Mouse (Mus musculus) lung, embryonic 14.5 days (tissue): ENCODE measurements around the gene Crlf1. TPM values are rescaled to one million over a fixed set of nuclear protein-coding genes. Genes with fewer than 3 reads are reported as not detected.

Experiments used
- ATAC-seq: fragments of 200-750 bp; cut with Nextera tagmentation; 2 replicates; pipeline ENCODE4 v1.8.0; 2017; ENCODE audit warnings: mild to moderate bottlenecking, moderate TSS enrichment, moderate library complexity; ENCODE audit not compliant: insufficient read depth
- DNase-seq: peaks from one replicate; pipeline ENCODE4 v3.0.0-alpha.2; 2015
- H3K27ac ChIP-seq: fragments of 300-500 bp; sonication (generic); 2 replicates; pipeline ENCODE4 v1.5.1; 2014; ENCODE audit warnings: low read depth, mild to moderate bottlenecking, moderate library complexity
- H3K27me3 ChIP-seq: fragments of 300-500 bp; sonication (generic); 2 replicates; pipeline ENCODE4 v1.6.1; 2014; ENCODE audit warnings: low read length, control low read depth; ENCODE audit not compliant: insufficient read depth
- H3K36me3 ChIP-seq: fragments of 300-500 bp; sonication (generic); 2 replicates; pipeline ENCODE4 v1.6.1; 2014; ENCODE audit warnings: control low read depth; ENCODE audit not compliant: insufficient read depth
- H3K4me1 ChIP-seq: fragments of 300-500 bp; sonication (generic); 2 replicates; pipeline ENCODE4 v1.6.1; 2014; ENCODE audit warnings: antibody characterized with exemption, control low read depth; ENCODE audit not compliant: insufficient read depth
- H3K4me2 ChIP-seq: fragments of 300-500 bp; sonication (generic); 2 replicates; pipeline ENCODE4 v1.6.1; 2014; ENCODE audit warnings: mild to moderate bottlenecking
- H3K4me3 ChIP-seq: fragments of 300-500 bp; sonication (generic); 2 replicates; pipeline ENCODE4 v1.5.1; 2014; ENCODE audit warnings: low read depth, low read length
- H3K9ac ChIP-seq: fragments of 300-500 bp; sonication (generic); 2 replicates; pipeline ENCODE4 v1.6.1; 2014
- H3K9me3 ChIP-seq: fragments of 300-500 bp; sonication (generic); 2 replicates; pipeline ENCODE4 v1.6.1; 2016; ENCODE audit warnings: low read depth, low read length, control low read depth
- CTCF ChIP-seq: IDR thresholded peaks from 2 replicates; pipeline ENCODE4 v1.5.1; 2016; ENCODE audit warnings: antibody characterized with exemption, low read depth
- WGBS: fragments of 180-500 bp; shearing (Covaris S2); extraction: QIAGEN DNeasy Blood & Tissue Kit; methylation state at CpG from one replicate; pipeline ENCODE4 v1.1.7; 2014; 5-methylcytosine and 5-hydroxymethylcytosine counted together
- polyA plus RNA-seq: library from polyadenylated mRNA; unstranded; fragments of >200 nt; fragmentation: Nextera tagmentation; extraction: Ambion mirVana; gene quantifications from 2 replicates; pipeline ENCODE4 v1.2.1, GENCODE M21; 2014

Crlf1 gene
- polyA plus RNA-seq, 1 experiment from 2014 or later: 165 TPM

GRCm38 (mm10) chr8:70530314-70530713, 37.4 kb downstream of the Crlf1 start:
- no peaks in the 10 kb centered on the region for H3K9me3 ChIP-seq
- ATAC-seq: no peak
- no peak for DNase-seq
- H3K27ac ChIP-seq: no peak overlapping the region
- WGBS: 95% methylated on average over 2 of the region's 2 CpGs
- H3K4me2 ChIP-seq: no peak overlapping the region
- no peak overlapping the region for H3K9ac ChIP-seq
- H3K4me1 ChIP-seq: peaks cover 3% of the 10 kb centered on the region; the same call in 1 of the 2 replicates
- H3K27me3 ChIP-seq: no peaks in the 10 kb centered on the region
- H3K36me3 ChIP-seq: peaks cover 55% of the 10 kb centered on the region
- H3K4me3 ChIP-seq: no peak overlapping the region
- peak; percentile 22 for TF ChIP-seq CTCF

- no peak for ATAC-seq
- H3K9ac ChIP-seq: no peak overlapping the region
- H3K4me3 ChIP-seq: no peak overlapping the region
- H3K27ac ChIP-seq: no peak overlapping the region
- DNase-seq: no peak
- no peak for TF ChIP-seq CTCF
- peaks cover 77% of the 10 kb centered on the region for H3K36me3 ChIP-seq
- 93% methylated on average over 12 of the region's 12 CpGs for WGBS
- H3K4me1 ChIP-seq: peaks cover 2% of the 10 kb centered on the region; the same call in 1 of the 2 replicates
- no peaks in the 10 kb centered on the region for H3K9me3 ChIP-seq
- H3K4me2 ChIP-seq: no peak overlapping the region
- H3K27me3 ChIP-seq: no peaks in the 10 kb centered on the region
These were observed 41.3 kb downstream of the Crlf1 start for GRCm38 (mm10) chr8:70534281-70534680.

GRCm38 (mm10) chr8:70535221-70535620, 42.3 kb downstream of the Crlf1 start:
- Histone ChIP-seq H3K27me3 (no peaks in the 10 kb centered on the region), H3K36me3 (peaks cover 71% of the 10 kb centered on the region), H3K9ac (no peak overlapping the region), H3K9me3 (no peaks in the 10 kb centered on the region), H3K4me2 (no peak overlapping the region), H3K4me1 (peaks cover 5% of the 10 kb centered on the region), H3K4me3 (no peak overlapping the region), H3K27ac (no peak overlapping the region)
- DNase-seq (no peak), ATAC-seq (no peak)
- no peak for TF ChIP-seq CTCF
- WGBS: 81% methylated on average over 3 of the region's 3 CpGs

- Histone ChIP-seq H3K9ac (no peak overlapping the region), H3K4me2 (no peak overlapping the region), H3K4me3 (no peak overlapping the region), H3K9me3 (no peaks in the 10 kb centered on the region), H3K36me3 (peaks cover 66% of the 10 kb centered on the region), H3K27me3 (no peaks in the 10 kb centered on the region), H3K27ac (no peak overlapping the region), H3K4me1 (peaks cover 10% of the 10 kb centered on the region)
- no peak for DNase-seq
- 87% methylated on average over 2 of the region's 2 CpGs for WGBS
- no peak for TF ChIP-seq CTCF
- no peak for ATAC-seq
These were observed 42.7 kb downstream of the Crlf1 start for GRCm38 (mm10) chr8:70535701-70536100.

- peaks cover 42% of the 10 kb centered on the region for H3K36me3 ChIP-seq
- DNase-seq (peak; percentile 74), ATAC-seq (peak; percentile 12; the same call in 1 of the 2 replicates)
- peak overlapping the region; percentile 80 for H3K9ac ChIP-seq
- peaks cover 15% of the 10 kb centered on the region for H3K4me1 ChIP-seq
- H3K27me3 ChIP-seq: no peaks in the 10 kb centered on the region
- peak overlapping the region; percentile 97 for H3K4me2 ChIP-seq
- peak overlapping the region; percentile 79 for H3K4me3 ChIP-seq
- H3K9me3 ChIP-seq: no peaks in the 10 kb centered on the region
- H3K27ac ChIP-seq: peak overlapping the region; percentile 96
- 10% methylated on average over 24 of the region's 24 CpGs for WGBS
- no peak for TF ChIP-seq CTCF
These were observed 45.1 kb downstream of the Crlf1 start for GRCm38 (mm10) chr8:70538024-70538579.

GRCm38 (mm10) chr8:70538633-70539076, 45.7 kb downstream of the Crlf1 start:
- H3K4me1 ChIP-seq: peaks cover 15% of the 10 kb centered on the region
- peak overlapping the region; percentile 96 for H3K27ac ChIP-seq
- DNase-seq (peak; percentile 100), ATAC-seq (peak; percentile 73)
- no peak for TF ChIP-seq CTCF
- H3K4me3 ChIP-seq: peak overlapping the region; percentile 79
- H3K36me3 ChIP-seq: peaks cover 38% of the 10 kb centered on the region
- WGBS: under 1% methylated on average over 32 of the region's 32 CpGs
- H3K4me2 ChIP-seq: peak overlapping the region; percentile 97
- H3K9me3 ChIP-seq: no peaks in the 10 kb centered on the region
- H3K9ac ChIP-seq: peak overlapping the region; percentile 80
- H3K27me3 ChIP-seq: no peaks in the 10 kb centered on the region

- peak; percentile 90 for ATAC-seq
- H3K4me3 ChIP-seq: peak within 1 kb of the TSS; percentile 79
These were observed 46.3 kb downstream of the Crlf1 start, which contains the start of gene Ell for GRCm38 (mm10) chr8:70539077-70539813. Gene Ell, plus strand, starts transcription at chr8:70539457.

More at GRCm38 (mm10) chr8:70539077-70539813, 46.3 kb downstream of the Crlf1 start, which contains the start of gene Ell:
- no peaks in the 10 kb centered on the region for H3K27me3 ChIP-seq
- under 1% methylated on average over 58 of the region's 58 CpGs for WGBS
- H3K9ac ChIP-seq: peak within 1 kb of the TSS; percentile 80
- no peaks in the 10 kb centered on the region for H3K9me3 ChIP-seq
- H3K4me1 ChIP-seq: peaks cover 15% of the 10 kb centered on the region
- TF ChIP-seq CTCF: no peak
- H3K27ac ChIP-seq: peak within 1 kb of the TSS; percentile 96
- DNase-seq: peak; percentile 100
- peak within 1 kb of the TSS; percentile 97 for H3K4me2 ChIP-seq
- H3K36me3 ChIP-seq: peaks cover 32% of the 10 kb centered on the region
